Mouse (Mus musculus): ENCODE results near the gene Frmd8.
A peak's percentile ranks its signal among the peaks of the same experiment; 100 is the strongest.

Gene Frmd8

GRCm38 (mm10) chr19:5806051-5806808 is 68.8 kb downstream of the Frmd8 start:
- DNase-seq: no peak

GRCm38 (mm10) chr19:5804371-5804899 is 70.6 kb downstream of the Frmd8 start:
- DNase-seq: no peak

GRCm38 (mm10) chr19:5803881-5804279 is 71.2 kb downstream of the Frmd8 start:
- DNase-seq: peak in 1 of 2 experiments; percentile 54

- DNase-seq: peak; percentile 100
Observed at GRCm38 (mm10) chr19:5803041-5803880, 71.8 kb downstream of the Frmd8 start.

GRCm38 (mm10) chr19:5802787-5803040 is 72.4 kb downstream of the Frmd8 start:
- DNase-seq: no peak

- peak; percentile 95 to 99 for DNase-seq
Observed at GRCm38 (mm10) chr19:5802011-5802786, 72.9 kb downstream of the Frmd8 start.

- DNase-seq: no peak
Observed at GRCm38 (mm10) chr19:5801432-5801964, 73.6 kb downstream of the Frmd8 start.

GRCm38 (mm10) chr19:5800632-5801431 is 74.2 kb downstream of the Frmd8 start:
- DNase-seq: peak; percentile 26 to 46

GRCm38 (mm10) chr19:5800350-5800631 is 74.8 kb downstream of the Frmd8 start:
- DNase-seq: peak in 1 of 2 experiments; percentile 4

All from cerebellum, postnatal 36 days (tissue).